In genomic region chr2:103461743-103462142, GRCm38 (mm10) we compare ENCODE assay signal across 13 mouse cellular contexts. TPM values are rescaled to one million over a fixed set of nuclear protein-coding genes. Genes with fewer than 3 reads are reported as not detected.
DNase-seq lines count a peak whose midpoint lies in the region; ATAC-seq and TF ChIP-seq lines count a peak whose summit lies in the region.
"Had no signal": no experiment of that assay in that cellular context is flagged by ENCODE, and none has a peak within 500 bp of the region (broad histone marks: within the 10 kb centered on the region; RNA-seq: fewer than 3 reads in every experiment).

No protein-coding gene starts in this region.

- no peak overlapping the region for H3K9ac ChIP-seq in liver, adult 2 months (ENCODE audit: low read depth, low read length)
- H3K9ac ChIP-seq in forebrain, embryonic 16.5 days (replicated peaks; ENCODE audit: low read depth, low read length): no peak overlapping the region
- no peak overlapping the region for H3K9ac ChIP-seq in midbrain, postnatal 0 days (replicated peaks; ENCODE audit: low read length, poor library complexity, severe bottlenecking)

- peaks cover 83% of the 10 kb centered on the region for H3K36me3 ChIP-seq in liver, adult 2 months (ENCODE audit: control insufficient read depth, insufficient read depth, low read length)
- H3K36me3 ChIP-seq in forebrain, embryonic 16.5 days (ENCODE audit: control insufficient read depth, insufficient read depth): peaks cover 17% of the 10 kb centered on the region
- H3K36me3 ChIP-seq in midbrain, postnatal 0 days (ENCODE audit: insufficient read depth, low read length): peaks cover 50% of the 10 kb centered on the region

- no peak for TF ChIP-seq POLR2A in liver, adult 2 months (IDR thresholded peaks at IDR 0.05; ENCODE audit: extremely low read depth, insufficient read depth, low read length)

- 31% methylated on average over 9 of the region's 9 CpGs for WGBS in liver, adult 2 months
- 22% methylated on average over 9 of the region's 9 CpGs for WGBS in forebrain, embryonic 16.5 days
- WGBS in midbrain, postnatal 0 days: 60% methylated on average over 9 of the region's 9 CpGs

- no peak overlapping the region for H3K4me2 ChIP-seq in forebrain, embryonic 16.5 days (ENCODE audit: low read length)
- H3K4me2 ChIP-seq in midbrain, postnatal 0 days (ENCODE audit: low read depth, low read length, poor library complexity, severe bottlenecking): no peak overlapping the region

- peak overlapping the region; percentile 33 for H3K27ac ChIP-seq in liver, adult 2 months (replicated peaks; ENCODE audit: insufficient read depth, low read depth, low read length)
- H3K27ac ChIP-seq in forebrain, embryonic 16.5 days (ENCODE audit: low read length): peak overlapping the region; percentile 12; the same call in 1 of the 2 replicates
- no peak overlapping the region for H3K27ac ChIP-seq in midbrain, postnatal 0 days (ENCODE audit: low read depth, low read length)

- ATAC-seq in forebrain, embryonic 16.5 days: no peak
- no peak for ATAC-seq in midbrain, postnatal 0 days (ENCODE audit: low FRiP score)

- no peaks in the 10 kb centered on the region for H3K9me3 ChIP-seq in forebrain, embryonic 16.5 days (ENCODE audit: control insufficient read depth, low read length)
- no peaks in the 10 kb centered on the region for H3K9me3 ChIP-seq in midbrain, postnatal 0 days (ENCODE audit: low read length)
- H3K9me3 ChIP-seq: megakaryocyte, embryonic 14.5 days had no signal

- no peak overlapping the region for H3K4me3 ChIP-seq in liver, adult 2 months (ENCODE audit: insufficient read depth, low read depth, low read length)
- H3K4me3 ChIP-seq in forebrain, embryonic 16.5 days (replicated peaks; ENCODE audit: low read length): no peak overlapping the region
- H3K4me3 ChIP-seq in midbrain, postnatal 0 days (ENCODE audit: low read depth, low read length): no peak overlapping the region
- H3K4me3 ChIP-seq: megakaryocyte, embryonic 14.5 days had no signal

- peaks cover 37% of the 10 kb centered on the region for H3K4me1 ChIP-seq in liver, adult 2 months (ENCODE audit: control insufficient read depth, insufficient read depth, low read length)
- 0 out of 2 replicates have a peak, but pooled peaks cover 3% of the 10 kb centered on the region for H3K4me1 ChIP-seq in forebrain, embryonic 16.5 days (replicated peaks; ENCODE audit: control insufficient read depth, insufficient read depth, low read length)
- no peaks in the 10 kb centered on the region for H3K4me1 ChIP-seq in midbrain, postnatal 0 days (ENCODE audit: insufficient read depth, low read length)
- H3K4me1 ChIP-seq: megakaryocyte, embryonic 14.5 days had no signal

- no peaks in the 10 kb centered on the region for H3K27me3 ChIP-seq in liver, adult 2 months (ENCODE audit: control insufficient read depth, insufficient read depth, low read length)
- H3K27me3 ChIP-seq in forebrain, embryonic 16.5 days (replicated peaks; ENCODE audit: control insufficient read depth, insufficient read depth, low read length): no peaks in the 10 kb centered on the region
- H3K27me3 ChIP-seq in midbrain, postnatal 0 days (ENCODE audit: insufficient read depth, low read length): no peaks in the 10 kb centered on the region
- H3K27me3 ChIP-seq: megakaryocyte, embryonic 14.5 days had no signal

- DNase-seq in liver, adult 2 months (ENCODE audit: extremely low read depth, low read depth, low spot score): peak; percentile 49
- no peak for DNase-seq in liver
- DNase-seq in embryo, embryonic 10.5 days (ENCODE audit: low spot score): peak; percentile 63
- DNase-seq in midbrain, postnatal 0 days (ENCODE audit: low spot score): no peak
- no peak for DNase-seq in urinary bladder, postnatal 25 days (ENCODE audit: low spot score)
- DNase-seq in gastrocnemius, postnatal 10 days: no peak
- DNase-seq in left cerebral cortex, adult 9 months (ENCODE audit: low spot score in 2 of 2): no peak
- DNase-seq: adrenal gland, adult 2 months; thymus, postnatal 25 days had no signal

- H3K79me2 ChIP-seq in liver, adult 2 months (ENCODE audit: control insufficient read depth, insufficient read depth, low read length): no peaks in the 10 kb centered on the region

- no peak for TF ChIP-seq CTCF in liver, adult 2 months (IDR thresholded peaks at IDR 0.05; ENCODE audit: low read depth, low read length)
- TF ChIP-seq CTCF in midbrain, postnatal 0 days (IDR thresholded peaks at IDR 0.05): 0 out of 2 replicates have a peak, but pooled peaks have one; percentile 3

RNA-seq across cellular contexts. Expression of gene Cat, which starts 23.2 kb away (rescaled TPM):
- total RNA-seq in liver, adult 2 months (2014; rRNA removed): 1,807 and 1,852 TPM in 2 replicates
- 1,476 and 1,516 TPM in 2 replicates for polyA plus RNA-seq in liver, adult 2 months (2012; rRNA removed)
- 70.9 and 79.3 TPM in 2 replicates for polyA plus RNA-seq in forebrain, embryonic 16.5 days (2015; fragmentation: Nextera tagmentation; extraction: Ambion mirVana)
- 111 and 118 TPM in 2 replicates for total RNA-seq in midbrain, postnatal 0 days (2014; rRNA removed)
- polyA plus RNA-seq in midbrain, postnatal 0 days (2015; fragmentation: Nextera tagmentation; extraction: Ambion mirVana): 70.2 and 74.2 TPM in 2 replicates
- 10 to 100 TPM; 73.9 to 93.8 TPM for total RNA-seq in gastrocnemius, postnatal 10 days (2021)

RNA-seq across cellular contexts. Expression of gene Elf5, which starts 50.3 kb away (rescaled TPM):
- total RNA-seq in liver, adult 2 months (2014; rRNA removed): not detected in 2 replicates
- not detected in 2 replicates for polyA plus RNA-seq in liver, adult 2 months (2012; rRNA removed)
- 0.16 TPM in 1 of 2 replicates, not detected in the other for polyA plus RNA-seq in forebrain, embryonic 16.5 days (2015; fragmentation: Nextera tagmentation; extraction: Ambion mirVana)
- 1.3 TPM in 1 of 2 replicates, not detected in the other for total RNA-seq in midbrain, postnatal 0 days (2014; rRNA removed)
- 0.10 TPM in 1 of 2 replicates, not detected in the other for polyA plus RNA-seq in midbrain, postnatal 0 days (2015; fragmentation: Nextera tagmentation; extraction: Ambion mirVana)
- not detected for total RNA-seq in gastrocnemius, postnatal 10 days (2021)
- total RNA-seq: adrenal gland, adult 2 months; common myeloid progenitor, adult 5-6 weeks; heart, adult 8-10 months had no signal
- polyA plus RNA-seq: adrenal gland, adult 2 months had no signal

Comparison
In these comparisons a context has a peak if more than half of its experiments do, and no peak if none do; other contexts are left out.
1. DNase-seq: peak in liver, adult 2 months (single experiment) and embryo, embryonic 10.5 days (single experiment); none in liver (single experiment), midbrain, postnatal 0 days (single experiment), urinary bladder, postnatal 25 days (single experiment), gastrocnemius, postnatal 10 days (single experiment) and left cerebral cortex, adult 9 months (0 of 2).
2. RNA of gene Cat, which starts 23.2 kb away (total RNA-seq): 1,807 to 1,852 TPM in liver, adult 2 months; 111 to 118 TPM in midbrain, postnatal 0 days and 73.9 to 93.8 TPM in gastrocnemius, postnatal 10 days; every median in the first group is over 10 times any median in the second.